Mouse (Mus musculus): ENCODE results near the gene Pou2f1.

DNA sequence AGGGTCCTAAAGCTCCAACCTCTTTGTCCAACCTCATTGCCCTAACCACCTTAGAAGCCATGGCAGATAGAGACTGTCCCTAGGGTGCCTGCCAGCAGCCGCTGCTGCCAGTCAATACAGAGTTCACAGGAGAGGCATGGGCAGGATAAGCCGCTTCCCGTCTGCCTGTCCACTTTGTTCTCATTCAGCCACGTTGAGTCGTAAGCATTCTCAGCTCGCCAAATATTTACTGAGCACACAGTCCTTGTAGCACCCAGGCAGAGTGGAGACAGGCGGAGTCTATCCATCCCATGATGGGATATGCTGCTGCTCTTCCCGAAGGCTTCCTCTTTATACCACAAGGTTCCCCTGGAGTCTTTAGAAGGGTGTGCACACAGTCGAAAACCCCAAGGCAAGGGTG lies 185.2 kb downstream of the Pou2f1 start:
- TF ChIP-seq CTCF (IDR thresholded peaks at IDR 0.05; ENCODE audit: borderline replicate concordance, control insufficient read depth, extremely low read depth, insufficient read depth, low read length, poor library complexity) (no peak), POLR2A (IDR thresholded peaks at IDR 0.05; ENCODE audit: control insufficient read depth, extremely low read depth, insufficient read depth, low read length, poor library complexity) (no peak)

Measured in thymus, adult 2 months (tissue).